Mouse (Mus musculus) thymus, postnatal 14 days (tissue): ENCODE measurements around the gene Tnfrsf14.
A peak's percentile ranks its signal among the peaks of the same experiment; 100 is the strongest.

Experiments
- DNase-seq: peaks from one replicate; pipeline ENCODE4 v3.0.0; 2021

Gene Tnfrsf14

GRCm38 (mm10) chr4:154948066-154948939 lies 19.9 kb upstream of the Tnfrsf14 start:
- no peak for DNase-seq

- no peak for DNase-seq
Observed at GRCm38 (mm10) chr4:154946319-154946718, 18.0 kb upstream of the Tnfrsf14 start.

DNA sequence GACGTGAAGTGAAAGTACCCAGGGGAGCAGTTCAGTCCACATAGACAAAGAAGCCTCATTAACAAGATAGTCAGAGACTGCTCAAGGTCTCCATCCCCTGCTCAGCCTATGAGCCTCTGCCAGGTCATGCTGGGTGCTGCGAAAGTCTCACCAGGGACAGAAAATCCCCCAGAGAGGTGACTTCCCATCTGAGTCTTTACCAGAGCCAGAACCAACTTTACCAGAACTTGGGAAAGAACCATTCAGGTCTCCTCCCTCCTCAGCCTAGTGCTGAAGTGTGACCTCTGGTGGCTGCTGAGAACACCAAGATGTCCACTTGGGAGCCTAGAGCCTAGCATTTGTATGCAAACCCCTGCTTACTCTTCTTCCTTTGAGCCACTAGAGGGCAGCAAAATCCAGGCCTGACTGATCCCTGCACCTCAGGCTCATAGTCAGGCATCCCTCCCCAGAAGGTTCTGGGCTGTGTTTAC lies 15.8 kb upstream of the Tnfrsf14 start:
- DNase-seq, result peak; percentile 82

DNA sequence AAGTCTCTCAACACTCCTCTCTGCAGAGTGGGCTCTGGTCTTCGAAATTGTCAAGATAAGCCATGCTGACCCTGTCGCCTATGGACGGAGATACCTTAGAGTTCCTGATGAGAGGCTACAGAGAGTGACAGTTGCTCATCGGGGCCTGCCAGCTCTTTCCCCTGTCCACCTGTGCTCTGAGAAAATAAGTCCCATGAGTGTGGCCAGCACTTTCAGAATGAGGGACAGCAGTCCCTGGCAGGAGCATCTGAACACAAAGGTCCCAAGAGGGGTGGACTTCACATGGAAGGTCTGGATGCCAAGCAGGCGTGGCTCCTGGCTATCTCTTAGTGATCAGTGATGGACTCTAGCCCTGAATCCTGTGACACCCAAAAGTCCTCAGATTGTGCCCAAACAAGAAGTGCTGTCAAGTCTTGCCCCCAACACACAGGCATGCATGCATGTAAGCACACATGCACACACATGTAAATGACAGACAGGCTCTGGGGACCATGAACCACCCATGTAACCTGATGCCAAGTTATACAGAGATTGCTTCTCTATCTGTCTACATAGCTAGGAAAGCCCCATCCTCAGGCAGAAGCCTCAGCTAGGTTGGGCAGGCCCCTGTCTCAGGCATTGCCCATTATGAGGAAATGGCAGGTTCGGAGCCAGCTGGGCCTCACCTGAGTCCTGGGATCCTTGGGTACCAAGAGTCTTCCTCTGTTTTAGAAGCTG lies 15.1 kb upstream of the Tnfrsf14 start:
- no peak for DNase-seq

GRCm38 (mm10) chr4:154942632-154943322 lies 14.4 kb upstream of the Tnfrsf14 start:
- no peak for DNase-seq

DNA sequence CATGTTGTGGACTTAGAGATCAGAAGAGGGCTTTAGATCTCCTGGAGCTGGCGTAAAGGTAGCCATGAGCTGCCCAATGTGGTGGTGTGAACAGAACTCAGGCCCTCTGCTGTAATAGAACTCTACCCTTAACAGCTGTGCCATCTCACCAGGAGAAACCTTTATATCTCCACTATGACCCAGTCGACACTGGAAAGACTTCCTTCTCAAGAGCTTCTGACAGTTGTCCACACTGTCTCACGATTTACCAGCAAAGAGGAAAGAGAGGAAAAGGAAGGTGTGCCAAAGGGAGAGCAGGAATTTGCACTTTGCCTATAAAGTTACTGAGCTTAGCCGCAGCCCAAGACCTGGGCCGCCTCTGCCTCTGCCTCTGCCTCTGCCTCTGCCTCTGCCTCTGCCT lies 13.5 kb upstream of the Tnfrsf14 start:
- no peak for DNase-seq

GRCm38 (mm10) chr4:154940156-154940555 lies 11.8 kb upstream of the Tnfrsf14 start:
- DNase-seq, result no peak

DNA sequence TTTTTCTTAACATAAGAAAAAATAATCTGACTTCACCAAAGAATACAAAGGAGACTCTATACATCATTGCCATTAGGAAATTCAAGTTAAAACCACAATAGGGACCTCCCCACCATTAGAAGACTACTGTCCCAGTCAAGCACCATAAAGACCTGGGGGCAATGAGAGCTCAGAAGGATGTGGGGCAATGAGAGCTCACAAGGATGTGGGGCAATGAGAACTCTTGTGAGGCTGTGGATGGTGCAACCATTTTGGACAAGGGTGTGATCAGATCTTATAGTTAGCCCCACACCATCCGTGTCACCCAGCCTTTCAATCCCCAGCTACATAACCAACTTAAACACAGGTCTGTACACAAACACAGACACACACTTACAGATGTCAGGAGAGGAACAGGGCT lies 9.4 kb upstream of the Tnfrsf14 start:
- DNase-seq, result no peak

GRCm38 (mm10) chr4:154936542-154937255 lies 8.3 kb upstream of the Tnfrsf14 start:
- peak; percentile 77 for DNase-seq

- peak; percentile 76 for DNase-seq
Observed at GRCm38 (mm10) chr4:154935788-154936187, 7.4 kb upstream of the Tnfrsf14 start.

DNA sequence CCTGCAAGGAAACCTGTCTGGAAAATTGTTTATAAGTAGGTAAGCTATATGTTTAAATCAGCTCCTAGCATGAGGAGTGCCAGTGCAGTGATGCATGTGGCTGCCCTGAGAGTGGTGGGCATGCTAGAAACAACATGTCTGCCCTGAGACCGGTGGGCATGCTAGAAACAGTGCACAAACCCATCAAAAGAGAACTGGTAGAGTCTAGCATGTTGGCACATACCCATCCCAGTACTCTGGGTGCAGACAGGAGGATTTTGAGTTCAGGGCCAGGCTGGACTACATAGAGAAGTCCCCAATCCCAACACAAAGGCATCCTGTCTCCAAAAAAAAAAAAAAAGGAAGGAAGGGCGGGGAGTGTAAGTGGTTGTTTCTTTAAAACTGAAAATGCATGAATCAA lies 6.4 kb upstream of the Tnfrsf14 start:
- no peak for DNase-seq

- DNase-seq, result no peak
Observed at GRCm38 (mm10) chr4:154933306-154933907, 5.0 kb upstream of the Tnfrsf14 start.

- DNase-seq, result no peak
Observed at GRCm38 (mm10) chr4:154929088-154929660, 811 bp upstream of the Tnfrsf14 start.

- peak; percentile 57 for DNase-seq
Observed at GRCm38 (mm10) chr4:154927899-154928337, 445 bp downstream of the Tnfrsf14 start.

- DNase-seq, result peak; percentile 59
Observed at GRCm38 (mm10) chr4:154926969-154927898, 1.1 kb downstream of the Tnfrsf14 start.

- DNase-seq, result peak; percentile 80
Observed at GRCm38 (mm10) chr4:154925413-154925812, 3.0 kb downstream of the Tnfrsf14 start.

DNA sequence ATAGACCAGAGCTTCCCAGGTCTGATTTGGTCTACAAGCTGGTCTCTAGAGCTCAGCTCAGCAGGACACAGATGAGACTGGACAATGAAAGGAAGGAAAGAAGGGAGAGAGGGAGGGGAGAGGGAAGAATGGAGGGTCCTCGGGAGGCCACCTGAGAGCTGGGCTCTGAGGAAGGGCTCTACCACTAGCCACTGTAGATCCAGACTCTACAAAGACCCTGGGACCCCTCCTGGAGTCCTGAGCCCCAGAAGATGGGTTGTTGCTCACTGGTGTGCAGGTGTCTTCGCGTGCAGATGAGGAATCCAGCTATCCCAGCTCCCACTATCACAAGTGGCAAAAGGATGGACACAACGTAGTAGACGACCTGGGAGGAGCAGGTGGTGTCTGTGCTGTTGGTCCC lies 5.4 kb downstream of the Tnfrsf14 start:
- DNase-seq, result no peak

DNA sequence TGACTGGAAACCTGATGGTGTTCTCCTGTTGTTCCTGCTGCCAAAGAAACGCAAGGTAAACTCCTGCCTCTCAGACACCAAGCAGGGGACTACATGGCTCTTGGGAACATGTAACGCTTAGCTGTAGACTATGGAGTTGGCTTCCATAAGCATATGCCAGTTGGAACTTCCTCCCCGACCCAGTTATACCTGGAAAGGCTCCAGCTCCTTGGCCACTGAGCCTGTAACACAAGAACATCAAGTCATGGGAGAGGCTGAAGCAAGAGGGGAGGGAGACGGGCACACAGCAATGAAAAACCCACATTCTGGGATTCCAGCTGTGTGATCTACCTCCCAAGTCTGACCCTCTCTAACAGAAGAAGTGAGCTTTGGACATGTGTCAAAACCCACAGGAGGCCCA lies 6.1 kb downstream of the Tnfrsf14 start:
- no peak for DNase-seq

DNA sequence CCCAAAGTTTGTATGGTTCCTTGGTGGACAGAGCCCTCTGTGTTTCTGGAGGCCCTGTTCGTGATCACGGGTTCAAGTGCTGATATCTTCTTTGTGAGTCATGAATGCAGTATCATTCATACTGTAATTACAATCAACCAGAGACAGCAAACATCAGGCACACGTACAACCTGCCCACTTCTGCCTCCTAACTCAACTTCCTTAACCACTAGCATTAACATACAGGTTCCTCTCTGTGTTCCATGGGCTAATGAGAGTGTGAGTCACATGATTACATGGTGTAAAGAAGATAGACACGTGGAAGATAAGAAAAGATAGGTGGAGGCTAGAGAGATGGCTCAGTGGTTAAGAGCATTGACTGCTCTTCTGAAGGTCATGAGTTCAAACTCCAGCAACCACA lies 11.7 kb downstream of the Tnfrsf14 start:
- DNase-seq, result no peak

DNA sequence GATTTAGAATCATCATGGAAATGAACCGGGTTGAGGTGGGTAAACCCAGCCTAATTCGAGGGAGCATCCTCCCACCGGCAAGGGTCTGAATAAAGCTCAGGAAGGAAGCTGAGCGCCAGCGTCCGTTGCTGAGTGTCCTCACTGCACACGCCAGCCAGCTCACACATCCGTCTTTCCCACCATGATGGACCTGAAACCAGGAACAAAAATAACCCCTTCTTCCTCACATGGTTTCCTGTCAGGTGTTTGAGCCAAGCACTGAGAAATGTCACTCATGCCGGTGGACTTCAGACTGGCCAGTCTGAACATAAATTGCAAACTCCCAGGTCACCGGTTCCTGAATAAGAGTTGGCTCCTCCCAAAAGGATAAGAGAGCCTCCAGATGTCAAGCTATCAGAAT lies 13.1 kb downstream of the Tnfrsf14 start:
- DNase-seq, result no peak

GRCm38 (mm10) chr4:154914707-154915106 lies 13.7 kb downstream of the Tnfrsf14 start:
- no peak for DNase-seq
